Mouse (Mus musculus): ENCODE data around the gene Dync2li1.
A peak's percentile ranks its signal among the peaks of the same experiment; 100 is the strongest.

Dync2li1 gene

DNA sequence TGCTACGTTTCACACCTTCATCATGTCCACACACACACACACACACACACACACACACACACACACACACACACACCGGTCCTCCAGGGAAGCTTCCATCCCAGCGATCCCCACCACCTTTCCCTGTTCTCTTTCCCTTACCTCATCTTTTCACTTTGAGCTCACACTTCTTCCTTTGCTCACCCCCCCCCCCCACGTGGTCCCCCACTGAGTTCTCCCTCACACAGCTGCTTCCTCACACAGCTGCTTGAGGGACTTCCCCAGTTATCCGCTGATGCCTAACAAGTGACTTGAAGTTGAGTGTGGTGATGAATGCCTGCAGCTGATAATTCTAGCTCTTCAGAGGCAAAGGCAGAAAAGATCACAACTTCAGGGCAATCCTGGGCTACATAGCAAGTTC is 18.7 kb upstream of the Dync2li1 start:
- no peak for ATAC-seq (ENCODE audit: insufficient number of reproducible peaks, low FRiP score, low TSS enrichment)

DNA sequence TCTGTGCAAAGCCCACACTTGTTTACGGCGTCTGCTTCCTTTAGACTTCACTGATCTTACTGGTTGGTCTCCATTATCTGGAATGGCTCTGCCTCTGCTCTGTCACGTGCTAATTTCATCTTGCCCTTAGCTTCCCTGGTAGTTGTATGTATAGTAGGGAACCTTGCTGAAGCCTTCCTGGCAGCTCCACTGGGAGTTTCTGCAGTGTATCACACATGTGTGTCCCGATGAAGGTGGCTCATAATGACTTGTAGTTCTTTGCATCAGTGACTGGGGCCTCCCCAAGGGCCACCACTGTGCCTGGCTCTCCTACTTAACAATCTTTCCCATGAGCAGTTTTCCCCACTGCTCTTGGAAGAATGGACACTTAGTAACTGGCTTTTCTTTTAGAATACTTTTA is 17.7 kb upstream of the Dync2li1 start:
- no peak for ATAC-seq (ENCODE audit: insufficient number of reproducible peaks, low FRiP score, low TSS enrichment)

DNA sequence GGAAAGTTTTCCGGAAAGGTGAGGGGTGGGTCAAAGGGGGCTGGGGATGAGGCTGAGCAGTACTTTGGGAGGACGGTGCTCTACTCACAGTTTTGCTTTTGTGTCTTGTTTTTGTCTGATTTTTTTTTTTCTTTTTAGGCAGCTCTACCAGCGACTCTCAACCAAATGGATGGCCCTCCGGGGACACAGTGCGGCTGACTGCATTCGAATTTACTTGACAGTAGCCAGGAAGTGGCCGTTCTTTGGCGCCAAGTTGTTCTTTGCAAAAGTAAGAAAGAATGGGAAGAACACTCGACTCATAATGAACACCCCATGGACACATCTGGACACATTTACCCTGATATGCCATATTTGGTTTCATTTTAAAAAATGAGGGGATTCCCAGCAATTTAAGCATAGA is 14.8 kb upstream of the Dync2li1 start:
- no peak for ATAC-seq (ENCODE audit: insufficient number of reproducible peaks, low FRiP score, low TSS enrichment)

DNA sequence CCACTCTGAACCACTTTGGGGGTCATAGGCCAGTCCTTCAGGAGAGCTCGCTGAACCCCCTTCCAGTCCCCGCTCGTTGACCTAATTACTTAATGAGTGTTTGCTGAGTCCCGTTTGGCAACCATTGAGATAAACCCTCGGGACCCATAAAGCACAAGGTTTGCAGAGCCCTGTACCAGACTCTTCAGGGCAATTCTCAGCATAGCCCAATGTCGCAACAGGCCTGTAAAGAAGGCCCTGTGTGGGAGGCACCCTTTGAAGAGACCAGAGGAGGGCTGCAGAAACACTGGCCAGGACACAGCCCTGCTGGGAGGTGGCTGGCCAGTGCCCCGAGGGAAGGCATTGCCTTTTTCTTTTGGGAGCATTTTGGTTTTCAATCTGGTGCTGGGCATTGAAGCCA is 14.3 kb upstream of the Dync2li1 start:
- no peak for ATAC-seq (ENCODE audit: insufficient number of reproducible peaks, low FRiP score, low TSS enrichment)

DNA sequence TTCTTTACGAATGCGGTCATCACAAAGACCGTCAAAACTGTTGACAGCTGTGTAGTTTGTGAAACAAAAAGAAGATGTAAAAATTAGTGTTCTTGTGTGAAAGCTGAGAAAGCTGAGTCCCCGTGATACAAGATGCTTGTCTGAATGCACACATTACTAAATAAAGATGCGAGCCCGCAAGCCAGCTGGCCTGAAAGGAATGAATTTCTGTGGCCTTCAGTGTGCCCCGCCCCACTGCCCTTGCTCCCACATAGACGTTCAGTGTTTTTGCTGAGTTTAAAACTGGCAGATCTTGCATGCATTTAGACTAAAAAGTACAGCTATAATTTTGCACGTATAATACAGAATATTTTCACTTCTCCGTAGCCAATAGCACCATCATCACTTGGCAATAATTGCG is 10.5 kb upstream of the Dync2li1 start:
- ATAC-seq (ENCODE audit: insufficient number of reproducible peaks, low FRiP score, low TSS enrichment) = no peak

DNA sequence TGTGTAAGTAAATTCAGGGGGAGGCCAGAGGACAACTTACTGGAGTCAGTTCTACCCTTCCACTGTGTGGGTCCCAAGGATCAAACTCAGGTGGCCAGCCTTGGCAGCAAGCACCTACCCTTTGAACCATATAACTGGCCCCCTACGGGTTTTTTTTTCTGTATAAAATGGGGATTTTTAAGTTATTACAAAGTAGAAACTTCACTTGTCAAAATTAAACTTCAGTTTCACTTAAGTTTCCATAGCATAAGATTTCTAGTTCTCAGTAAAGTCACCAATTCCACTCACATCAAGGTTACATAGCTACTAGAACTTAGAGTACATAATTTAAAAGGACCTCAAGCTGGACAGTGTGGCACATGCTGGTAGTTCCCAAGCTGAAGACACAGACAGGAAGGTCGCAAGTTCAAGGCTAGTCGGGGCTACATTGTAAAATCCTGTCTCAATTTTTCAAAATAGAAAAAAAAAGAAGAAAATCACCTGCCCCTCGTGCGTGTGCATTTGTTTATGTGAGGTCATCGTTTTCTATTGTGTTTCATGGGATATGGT is 9.7 kb upstream of the Dync2li1 start:
- no peak for ATAC-seq (ENCODE audit: insufficient number of reproducible peaks, low FRiP score, low TSS enrichment)

DNA sequence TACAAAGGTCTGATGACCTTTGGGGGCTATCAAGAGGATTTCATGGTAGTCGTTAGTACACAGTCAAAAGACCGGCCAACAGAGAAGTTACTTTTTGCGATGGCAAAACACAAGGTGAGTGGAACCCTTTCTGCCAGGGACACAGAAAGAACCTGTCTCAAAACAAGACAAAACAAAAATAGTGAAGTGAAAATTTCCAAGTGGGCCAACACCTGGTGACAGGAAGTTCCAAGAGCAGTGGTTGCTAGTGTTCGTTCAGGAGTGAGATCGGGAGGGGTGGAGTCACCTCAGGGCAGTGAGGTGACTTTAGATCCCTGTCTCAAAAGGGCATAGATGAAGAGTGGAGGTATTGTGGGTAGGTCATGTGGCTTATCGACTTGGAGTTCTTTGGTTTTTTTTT is 8.3 kb upstream of the Dync2li1 start:
- no peak for ATAC-seq (ENCODE audit: insufficient number of reproducible peaks, low FRiP score, low TSS enrichment)

DNA sequence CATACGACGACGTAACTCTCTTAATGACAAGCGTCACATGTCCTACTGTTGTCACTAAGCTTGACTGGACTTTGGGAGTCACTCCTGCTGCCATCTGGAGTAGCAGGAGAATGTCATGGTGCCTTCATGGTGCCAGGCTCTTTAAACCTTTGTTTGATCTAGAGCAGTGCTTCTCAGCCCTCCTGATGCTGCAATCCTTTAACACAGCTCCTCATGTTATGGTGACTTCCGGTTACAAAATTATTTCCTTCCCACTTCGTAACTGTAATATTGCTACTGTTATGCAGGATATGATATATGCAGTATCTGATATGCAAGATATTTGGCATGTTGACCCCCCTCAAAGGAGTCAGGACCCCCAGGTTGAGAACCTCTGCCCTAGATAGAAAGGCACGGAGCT is 7.2 kb upstream of the Dync2li1 start:
- ATAC-seq (ENCODE audit: insufficient number of reproducible peaks, low FRiP score, low TSS enrichment) = no peak

DNA sequence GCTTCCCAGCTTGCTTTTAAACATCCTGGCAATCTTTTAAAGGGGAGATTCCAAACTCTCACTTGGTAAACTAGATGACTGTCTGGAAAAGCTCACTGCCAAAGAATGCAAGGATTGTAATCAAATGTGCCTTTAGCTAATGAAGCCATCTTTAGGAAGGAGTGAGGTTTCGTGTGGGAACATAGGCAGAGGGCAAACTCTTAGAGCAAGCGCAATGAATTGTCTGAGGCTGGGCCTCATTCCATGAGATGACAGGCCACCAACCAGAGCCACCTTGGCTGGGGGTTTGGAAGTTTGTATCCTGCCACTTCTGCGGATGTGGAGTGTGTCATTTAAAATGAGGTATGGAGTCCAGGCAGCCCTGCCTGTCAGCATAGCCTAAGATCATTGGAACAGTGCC is 6.2 kb upstream of the Dync2li1 start:
- ATAC-seq (ENCODE audit: insufficient number of reproducible peaks, low FRiP score, low TSS enrichment) = no peak

DNA sequence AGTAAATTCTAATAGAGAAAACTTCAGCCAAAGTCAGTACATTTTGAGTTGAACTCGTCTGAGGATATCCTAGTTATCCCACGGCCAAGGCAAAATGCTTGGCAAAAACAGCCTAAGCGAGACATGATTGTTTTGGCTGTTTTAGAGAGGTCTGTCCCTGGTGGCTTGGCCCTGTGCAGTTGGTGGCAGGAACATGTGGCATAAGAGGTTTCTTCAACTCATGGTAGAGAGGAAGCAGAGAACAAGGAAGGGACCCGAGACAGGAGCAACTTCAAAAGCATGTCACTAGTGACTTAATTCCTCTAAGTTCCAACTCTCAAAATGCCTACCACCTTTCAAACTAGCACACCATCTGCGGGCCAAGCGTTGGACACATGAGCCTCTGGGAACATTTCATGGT is 5.7 kb upstream of the Dync2li1 start:
- ATAC-seq (ENCODE audit: insufficient number of reproducible peaks, low FRiP score, low TSS enrichment) = no peak

DNA sequence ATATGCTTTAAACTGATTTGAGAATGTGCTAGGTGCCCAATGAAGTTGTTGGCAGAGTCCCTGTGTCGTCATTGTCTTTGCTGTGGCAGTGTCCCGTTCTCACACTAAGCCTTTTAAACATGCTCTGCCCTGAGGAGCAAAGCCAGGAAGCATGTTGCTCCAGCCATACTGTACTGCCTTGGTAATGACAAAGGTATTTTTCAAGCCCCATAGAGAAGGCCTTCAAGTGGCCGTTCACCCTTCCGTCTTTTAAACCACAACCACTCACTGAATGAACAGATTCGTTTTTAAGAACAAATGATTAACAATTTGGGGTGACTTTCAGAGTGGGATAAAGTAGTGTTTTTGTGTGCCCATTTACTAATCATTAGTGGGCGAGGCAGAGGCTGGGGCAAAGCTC is 5.1 kb upstream of the Dync2li1 start:
- no peak for ATAC-seq (ENCODE audit: insufficient number of reproducible peaks, low FRiP score, low TSS enrichment)

DNA sequence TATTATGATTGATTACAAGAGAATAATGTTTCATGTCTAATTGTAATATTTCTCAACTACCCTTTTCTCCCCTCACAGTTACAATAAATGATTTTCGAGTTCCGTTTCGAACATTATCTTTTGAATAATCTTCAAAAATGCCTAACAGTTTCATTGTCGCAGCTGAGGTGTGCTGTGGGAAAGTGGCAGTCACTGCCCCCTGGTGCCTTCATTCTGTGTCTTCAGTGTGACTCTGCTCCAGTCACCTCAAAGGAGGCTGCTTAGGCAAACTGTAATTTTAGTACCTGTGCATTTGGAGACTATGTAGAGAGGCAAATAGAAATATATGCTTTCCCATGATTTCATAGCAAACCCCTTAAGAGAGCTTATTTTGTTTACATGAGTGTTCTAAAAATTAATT is 4.3 kb upstream of the Dync2li1 start:
- ATAC-seq (ENCODE audit: insufficient number of reproducible peaks, low FRiP score, low TSS enrichment) = no peak

DNA sequence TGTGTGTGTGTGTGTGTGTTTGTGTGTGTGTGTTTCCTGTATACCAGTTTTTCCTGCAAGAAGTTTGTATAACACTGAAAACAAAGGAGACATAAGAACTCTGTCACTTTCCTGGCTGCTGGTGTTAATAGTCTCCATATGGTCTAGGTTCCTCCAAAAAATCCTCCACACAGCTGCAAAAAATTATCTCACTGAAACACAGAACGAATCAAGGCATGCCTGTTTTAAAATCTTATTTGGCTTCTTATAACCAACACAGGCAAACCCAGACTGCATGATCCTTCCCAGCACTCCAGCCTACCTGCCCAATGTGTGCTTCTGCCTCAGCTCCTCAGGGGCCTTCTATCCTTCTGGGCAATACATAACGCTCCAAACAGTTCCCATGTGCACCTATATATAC is 3.4 kb upstream of the Dync2li1 start:
- no peak for ATAC-seq (ENCODE audit: insufficient number of reproducible peaks, low FRiP score, low TSS enrichment)

DNA sequence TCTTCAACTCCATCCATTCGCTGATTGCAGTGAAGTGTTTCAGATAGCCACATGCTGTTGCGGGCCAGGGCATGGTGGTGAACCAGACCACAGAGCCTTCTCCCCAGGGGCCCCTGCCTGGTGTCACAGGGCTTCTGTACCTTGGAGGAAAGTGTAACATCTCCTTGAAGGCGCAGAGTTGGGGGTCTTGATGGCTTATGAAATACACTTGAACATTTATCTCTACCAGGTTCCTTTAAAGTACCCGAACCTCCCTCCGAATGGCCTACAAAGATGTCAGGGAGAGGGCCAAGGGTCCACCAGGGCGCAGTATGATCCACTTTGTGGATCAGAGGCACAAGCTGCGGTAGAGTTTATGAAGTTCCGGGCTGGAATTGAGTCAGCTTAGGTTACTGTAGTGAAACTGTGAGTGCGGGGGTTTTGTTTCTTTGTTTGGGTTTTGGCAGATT is 585 bp downstream of the Dync2li1 start:
- 0 out of 2 replicates have a peak, but pooled peaks have one; percentile 10 for ATAC-seq (ENCODE audit: insufficient number of reproducible peaks, low FRiP score, low TSS enrichment)

DNA sequence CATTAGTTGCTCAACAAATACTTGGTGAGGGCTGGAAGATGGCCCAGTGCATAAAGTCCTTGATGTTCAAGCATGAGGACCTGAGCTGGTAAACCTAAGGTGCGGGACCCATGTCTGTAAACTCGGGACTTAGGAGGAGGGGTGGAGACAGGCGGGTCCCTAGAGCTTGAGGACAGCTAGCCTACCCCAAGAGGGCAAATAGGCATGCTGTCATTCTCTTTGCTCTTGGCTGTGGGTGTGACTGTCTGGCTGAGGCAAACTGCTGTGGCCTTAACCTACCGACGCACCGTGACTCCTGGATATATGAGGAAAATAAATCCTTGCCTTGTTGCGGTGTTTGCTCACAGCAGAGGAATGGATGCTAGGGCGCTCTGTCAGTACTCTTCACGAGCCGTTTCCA is 1.4 kb downstream of the Dync2li1 start:
- ATAC-seq (ENCODE audit: insufficient number of reproducible peaks, low FRiP score, low TSS enrichment) = no peak

DNA sequence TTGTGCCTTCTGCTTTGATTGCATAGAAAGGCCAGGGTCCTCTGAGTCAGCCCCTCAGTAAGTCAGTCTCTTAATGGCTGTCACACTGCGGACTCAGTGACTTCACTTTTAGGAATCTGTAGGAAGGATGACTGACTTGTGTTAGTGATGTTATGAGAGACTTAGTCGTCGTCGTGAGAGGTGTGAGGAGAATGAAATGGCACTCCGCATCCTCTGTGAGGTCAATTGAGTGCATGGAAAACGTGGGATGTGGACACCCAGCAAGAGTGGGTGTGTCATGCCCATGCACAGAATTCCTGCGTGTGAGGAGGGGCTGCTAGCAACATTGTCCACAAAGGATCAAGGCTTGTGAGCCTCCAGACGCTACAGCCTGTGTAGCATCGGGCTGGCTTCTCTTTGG is 2.3 kb downstream of the Dync2li1 start:
- no peak for ATAC-seq (ENCODE audit: insufficient number of reproducible peaks, low FRiP score, low TSS enrichment)

DNA sequence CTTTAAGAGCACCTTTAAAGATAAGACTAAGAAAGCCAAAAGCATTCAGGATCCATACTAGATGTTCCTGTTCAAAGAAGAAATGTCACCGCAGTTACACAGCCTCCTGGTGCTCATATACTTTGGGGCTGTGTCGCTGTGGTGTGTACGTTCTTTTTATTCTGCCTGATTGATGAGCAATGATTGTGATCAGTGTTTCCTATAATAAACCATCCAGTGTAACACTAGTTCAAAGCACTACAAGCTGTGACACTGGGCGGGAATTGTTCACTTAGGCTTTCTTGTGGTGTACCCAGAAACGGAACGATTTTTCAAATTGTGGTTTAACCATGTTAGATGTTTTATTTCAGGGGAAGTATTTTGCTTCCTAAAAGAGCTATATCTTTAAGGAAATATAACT is 5.5 kb downstream of the Dync2li1 start:
- no peak for ATAC-seq (ENCODE audit: insufficient number of reproducible peaks, low FRiP score, low TSS enrichment)

DNA sequence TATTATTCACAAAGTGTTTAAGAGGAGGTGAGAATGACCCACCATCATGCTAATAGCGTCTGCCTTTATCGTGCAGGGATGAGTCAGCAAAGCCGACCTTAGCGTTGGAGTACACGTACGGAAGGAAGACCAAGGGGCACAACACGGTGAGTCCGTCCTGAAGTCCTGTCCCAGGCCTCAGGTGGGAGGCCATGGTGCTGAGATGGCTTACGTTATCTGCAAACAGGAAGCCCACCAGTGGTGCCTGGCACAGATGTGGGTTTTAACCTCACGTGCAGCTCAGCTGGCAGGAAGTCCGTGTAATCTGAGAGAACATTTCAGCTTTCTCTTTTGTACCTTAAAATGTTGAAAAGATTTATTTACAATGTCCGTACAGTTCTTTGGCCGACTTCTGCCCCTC is 7.1 kb downstream of the Dync2li1 start:
- no peak for ATAC-seq (ENCODE audit: insufficient number of reproducible peaks, low FRiP score, low TSS enrichment)

DNA sequence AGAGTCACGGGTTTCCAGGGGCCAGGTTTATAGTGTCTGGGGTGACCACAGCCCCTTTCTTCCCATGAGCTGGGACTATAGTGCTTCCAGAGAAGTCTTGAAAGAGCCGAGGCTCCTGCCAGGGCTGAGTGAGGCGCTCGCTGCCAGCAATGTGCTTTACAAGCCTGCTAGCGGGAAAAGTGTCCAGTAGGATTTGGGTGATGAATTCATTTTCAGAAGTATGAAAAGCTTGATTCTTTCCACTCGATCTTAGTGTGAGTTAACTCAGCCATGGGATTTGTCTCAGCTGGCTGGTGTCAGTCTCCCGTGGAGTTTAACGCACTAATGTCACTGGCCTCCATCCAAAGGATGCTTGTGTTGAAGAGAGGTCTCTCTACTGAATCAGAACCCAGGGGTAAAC is 10.0 kb downstream of the Dync2li1 start:
- no peak for ATAC-seq (ENCODE audit: insufficient number of reproducible peaks, low FRiP score, low TSS enrichment)

DNA sequence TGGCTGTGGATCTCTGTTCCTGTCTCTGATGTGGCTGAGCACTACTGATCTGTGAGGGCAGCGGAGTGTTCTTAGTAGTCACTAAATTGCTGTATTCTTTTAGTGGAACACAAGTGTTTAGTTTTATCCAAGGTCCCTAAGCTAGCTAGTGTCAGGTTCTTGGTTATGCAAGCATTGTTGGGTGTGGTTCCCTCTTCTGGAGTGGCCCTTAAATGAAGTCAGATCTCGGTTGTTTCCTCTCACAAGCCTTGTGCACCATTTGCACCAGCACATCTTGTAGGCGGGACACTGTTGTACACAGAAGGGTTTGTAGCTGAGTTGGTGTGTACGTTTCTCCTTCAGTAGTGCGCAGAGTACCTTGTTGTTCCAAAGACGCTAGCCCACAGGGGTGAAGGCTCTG is 11.7 kb downstream of the Dync2li1 start:
- no peak for ATAC-seq (ENCODE audit: insufficient number of reproducible peaks, low FRiP score, low TSS enrichment)

DNA sequence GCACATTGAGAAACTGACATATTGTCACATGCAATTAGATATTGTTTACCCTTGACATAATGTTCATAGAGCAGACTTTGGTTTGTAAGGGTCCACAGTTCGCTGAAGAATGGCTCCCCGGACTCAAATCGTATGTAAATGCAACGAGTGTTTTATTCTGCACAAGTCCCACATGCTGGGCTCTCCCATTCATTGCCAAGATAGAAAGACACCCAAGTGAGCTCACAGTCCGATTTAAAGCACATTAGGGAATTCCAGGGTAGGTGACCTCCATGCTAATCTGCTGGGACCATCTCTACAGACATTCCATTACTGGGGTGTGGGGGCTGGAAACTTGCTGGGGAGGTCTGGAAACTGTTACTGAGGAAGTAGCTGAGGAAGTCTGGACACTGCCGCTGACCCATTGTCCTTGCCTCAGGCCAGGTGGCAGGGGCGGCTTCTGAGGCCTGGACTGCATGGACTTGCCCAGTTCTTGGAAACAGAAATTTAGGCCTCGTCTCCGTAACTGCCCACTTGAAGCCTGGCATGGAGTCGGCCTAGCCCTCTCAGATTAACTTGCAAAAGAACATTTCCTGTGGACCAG is 13.6 kb downstream of the Dync2li1 start:
- ATAC-seq (ENCODE audit: insufficient number of reproducible peaks, low FRiP score, low TSS enrichment) = no peak

DNA sequence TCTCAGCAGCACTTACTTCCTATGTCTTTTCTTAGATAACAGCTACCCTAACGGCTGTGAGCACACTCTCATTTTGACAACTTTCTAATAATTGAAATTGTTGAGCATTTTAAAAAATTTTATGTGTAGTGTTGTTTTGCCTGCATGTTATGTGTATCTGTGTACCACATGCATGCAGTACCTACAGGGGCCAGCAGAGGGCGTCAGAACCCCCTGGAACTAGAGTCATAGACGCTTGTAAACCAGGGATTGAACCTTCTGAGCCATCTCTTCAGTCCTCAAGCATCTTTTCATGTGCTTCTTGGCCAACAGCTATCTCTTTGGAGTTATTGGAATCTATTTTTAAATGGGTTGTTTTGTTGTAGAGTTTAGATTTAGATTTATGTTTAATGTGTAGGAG is 15.6 kb downstream of the Dync2li1 start:
- no peak for ATAC-seq (ENCODE audit: insufficient number of reproducible peaks, low FRiP score, low TSS enrichment)

DNA sequence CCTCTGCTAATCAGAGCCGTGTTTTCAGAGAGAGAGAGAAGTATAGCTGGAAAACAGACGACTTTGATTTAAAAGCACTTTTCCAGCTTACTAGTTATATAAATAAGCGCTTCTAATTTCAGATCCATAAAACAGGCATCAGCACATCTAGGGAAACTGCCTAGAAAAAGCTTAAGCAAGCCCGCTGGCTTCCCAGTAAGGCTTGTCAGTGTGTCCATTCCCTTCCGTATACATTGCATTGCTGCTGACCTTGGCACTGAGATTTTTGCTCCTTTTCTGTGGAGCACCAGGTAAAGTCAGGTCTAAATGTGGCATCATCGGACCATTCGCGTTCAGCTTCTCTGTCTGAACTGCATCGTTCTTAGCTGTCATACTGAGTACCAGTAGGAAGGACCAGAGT is 16.0 kb downstream of the Dync2li1 start:
- ATAC-seq (ENCODE audit: insufficient number of reproducible peaks, low FRiP score, low TSS enrichment) = no peak
